Mouse (Mus musculus): Measurements from ENCODE around the gene Pikfyve. TPM values are rescaled to one million over a fixed set of nuclear protein-coding genes. Genes with fewer than 3 reads are reported as not detected.
A peak's percentile ranks its signal among the peaks of the same experiment; 100 is the strongest.

Gene Pikfyve
- polyA plus RNA-seq, 1 experiment from 2014 or later: 14.4 TPM

GRCm38 (mm10) chr1:65185524-65186205 lies 818 bp upstream of the Pikfyve start:
- H3K9me3 ChIP-seq: no peaks in the 10 kb centered on the region
- peak overlapping the region; percentile 93 for H3K4me3 ChIP-seq
- WGBS: 28% methylated on average over 12 of the region's 12 CpGs
- H3K36me3 ChIP-seq: no peaks in the 10 kb centered on the region
- H3K4me1 ChIP-seq: peaks cover 13% of the 10 kb centered on the region; the same call in 1 of the 2 replicates
- peak overlapping the region; percentile 79 for H3K4me2 ChIP-seq (replicated peaks)
- H3K27me3 ChIP-seq: no peaks in the 10 kb centered on the region
- ATAC-seq (ENCODE audit: insufficient number of reproducible peaks, insufficient read depth, low FRiP score, low TSS enrichment): peak; percentile 23; the same call in 1 of the 2 replicates
- peak overlapping the region; percentile 57; the same call in 1 of the 2 replicates for H3K27ac ChIP-seq
- H3K9ac ChIP-seq: peak overlapping the region; percentile 38

- H3K4me2 ChIP-seq (replicated peaks): peak overlapping the region; percentile 79
- peaks cover 3% of the 10 kb centered on the region; the same call in 1 of the 2 replicates for H3K36me3 ChIP-seq
- H3K4me3 ChIP-seq: peak overlapping the region; percentile 93
- H3K27me3 ChIP-seq: no peaks in the 10 kb centered on the region
- peak overlapping the region; percentile 87 for H3K9ac ChIP-seq
- peaks cover 13% of the 10 kb centered on the region; the same call in 1 of the 2 replicates for H3K4me1 ChIP-seq
- H3K9me3 ChIP-seq: no peaks in the 10 kb centered on the region
- WGBS: 0% methylated on average over 6 of the region's 6 CpGs
- ATAC-seq (ENCODE audit: insufficient number of reproducible peaks, insufficient read depth, low FRiP score, low TSS enrichment): no peak
- no peak overlapping the region for H3K27ac ChIP-seq
Observed at GRCm38 (mm10) chr1:65187074-65187430, 569 bp downstream of the Pikfyve start.

- H3K4me1 ChIP-seq: peaks cover 13% of the 10 kb centered on the region; the same call in 1 of the 2 replicates
- H3K9me3 ChIP-seq: no peaks in the 10 kb centered on the region
- H3K27me3 ChIP-seq: no peaks in the 10 kb centered on the region
- H3K4me3 ChIP-seq: no peak overlapping the region
- H3K9ac ChIP-seq: no peak overlapping the region
- peaks cover 13% of the 10 kb centered on the region for H3K36me3 ChIP-seq
- ATAC-seq (ENCODE audit: insufficient number of reproducible peaks, insufficient read depth, low FRiP score, low TSS enrichment): no peak
- WGBS: 83% methylated on average over 4 of the region's 4 CpGs
- no peak overlapping the region for H3K27ac ChIP-seq
- H3K4me2 ChIP-seq (replicated peaks): no peak overlapping the region
Observed at GRCm38 (mm10) chr1:65190172-65190571, 3.7 kb downstream of the Pikfyve start.

GRCm38 (mm10) chr1:65193226-65193625 lies 6.7 kb downstream of the Pikfyve start:
- Histone ChIP-seq H3K27me3 (no peaks in the 10 kb centered on the region), H3K9ac (no peak overlapping the region), H3K4me2 (replicated peaks) (no peak overlapping the region), H3K36me3 (peaks cover 25% of the 10 kb centered on the region), H3K9me3 (no peaks in the 10 kb centered on the region), H3K4me3 (no peak overlapping the region), H3K27ac (no peak overlapping the region), H3K4me1 (no peaks in the 10 kb centered on the region)
- ATAC-seq (ENCODE audit: insufficient number of reproducible peaks, insufficient read depth, low FRiP score, low TSS enrichment): no peak
- WGBS: 95% methylated on average over 2 of the region's 2 CpGs

GRCm38 (mm10) chr1:65198425-65198824 lies 11.9 kb downstream of the Pikfyve start:
- ATAC-seq (ENCODE audit: insufficient number of reproducible peaks, insufficient read depth, low FRiP score, low TSS enrichment): no peak
- H3K36me3 ChIP-seq: peaks cover 17% of the 10 kb centered on the region

GRCm38 (mm10) chr1:65198861-65199260 lies 12.4 kb downstream of the Pikfyve start:
- H3K27me3 ChIP-seq: no peaks in the 10 kb centered on the region
- WGBS: 92% methylated on average over 2 of the region's 2 CpGs

More at GRCm38 (mm10) chr1:65198425-65198824, 11.9 kb downstream of the Pikfyve start:
- Histone ChIP-seq H3K27ac (no peak overlapping the region), H3K4me1 (no peaks in the 10 kb centered on the region), H3K9me3 (no peaks in the 10 kb centered on the region), H3K27me3 (no peaks in the 10 kb centered on the region), H3K4me3 (no peak overlapping the region), H3K4me2 (replicated peaks) (no peak overlapping the region), H3K9ac (no peak overlapping the region)
- 87% methylated on average over 2 of the region's 2 CpGs for WGBS

GRCm38 (mm10) chr1:65204299-65204698 lies 17.8 kb downstream of the Pikfyve start:
- no peak for ATAC-seq (ENCODE audit: insufficient number of reproducible peaks, insufficient read depth, low FRiP score, low TSS enrichment)
- H3K4me3 ChIP-seq: no peak overlapping the region
- no peak overlapping the region for H3K9ac ChIP-seq
- no peak overlapping the region for H3K27ac ChIP-seq
- WGBS: 86% methylated on average over 1 of the region's 1 CpGs
- no peaks in the 10 kb centered on the region for H3K9me3 ChIP-seq
- H3K4me1 ChIP-seq: no peaks in the 10 kb centered on the region
- H3K4me2 ChIP-seq (replicated peaks): no peak overlapping the region
- H3K27me3 ChIP-seq: no peaks in the 10 kb centered on the region
- peaks cover 44% of the 10 kb centered on the region for H3K36me3 ChIP-seq

More at GRCm38 (mm10) chr1:65198861-65199260, 12.4 kb downstream of the Pikfyve start:
- H3K9me3 ChIP-seq: no peaks in the 10 kb centered on the region
- H3K9ac ChIP-seq: no peak overlapping the region
- no peaks in the 10 kb centered on the region for H3K4me1 ChIP-seq
- no peak overlapping the region for H3K4me2 ChIP-seq (replicated peaks)
- peaks cover 21% of the 10 kb centered on the region for H3K36me3 ChIP-seq
- ATAC-seq (ENCODE audit: insufficient number of reproducible peaks, insufficient read depth, low FRiP score, low TSS enrichment): no peak
- H3K4me3 ChIP-seq: no peak overlapping the region
- no peak overlapping the region for H3K27ac ChIP-seq

GRCm38 (mm10) chr1:65213214-65213613 lies 26.7 kb downstream of the Pikfyve start:
- Histone ChIP-seq H3K27me3 (no peaks in the 10 kb centered on the region), H3K4me3 (no peak overlapping the region), H3K36me3 (peaks cover 33% of the 10 kb centered on the region), H3K9ac (no peak overlapping the region), H3K27ac (no peak overlapping the region), H3K4me2 (replicated peaks) (no peak overlapping the region), H3K9me3 (peaks cover 13% of the 10 kb centered on the region; the same call in 1 of the 2 replicates), H3K4me1 (no peaks in the 10 kb centered on the region)
- 52% methylated on average over 2 of the region's 2 CpGs for WGBS
- no peak for ATAC-seq (ENCODE audit: insufficient number of reproducible peaks, insufficient read depth, low FRiP score, low TSS enrichment)

- 84% methylated on average over 2 of the region's 2 CpGs for WGBS
- Histone ChIP-seq H3K27me3 (no peaks in the 10 kb centered on the region), H3K36me3 (peaks cover 20% of the 10 kb centered on the region; the same call in 1 of the 2 replicates), H3K4me2 (replicated peaks) (no peak overlapping the region), H3K4me1 (no peaks in the 10 kb centered on the region), H3K9ac (no peak overlapping the region), H3K27ac (no peak overlapping the region), H3K9me3 (no peaks in the 10 kb centered on the region), H3K4me3 (no peak overlapping the region)
- ATAC-seq (ENCODE audit: insufficient number of reproducible peaks, insufficient read depth, low FRiP score, low TSS enrichment): no peak
Observed at GRCm38 (mm10) chr1:65217567-65217966, 31.1 kb downstream of the Pikfyve start.

GRCm38 (mm10) chr1:65217972-65218371 lies 31.5 kb downstream of the Pikfyve start:
- Histone ChIP-seq H3K36me3 (peaks cover 20% of the 10 kb centered on the region; the same call in 1 of the 2 replicates), H3K27me3 (no peaks in the 10 kb centered on the region), H3K9me3 (no peaks in the 10 kb centered on the region), H3K4me1 (no peaks in the 10 kb centered on the region), H3K4me2 (replicated peaks) (no peak overlapping the region), H3K4me3 (no peak overlapping the region), H3K27ac (no peak overlapping the region), H3K9ac (no peak overlapping the region)
- WGBS: 100% methylated on average over 1 of the region's 1 CpGs
- ATAC-seq (ENCODE audit: insufficient number of reproducible peaks, insufficient read depth, low FRiP score, low TSS enrichment): no peak

GRCm38 (mm10) chr1:65223654-65224053 lies 37.2 kb downstream of the Pikfyve start:
- Histone ChIP-seq H3K9ac (no peak overlapping the region), H3K4me2 (replicated peaks) (no peak overlapping the region), H3K27me3 (no peaks in the 10 kb centered on the region), H3K36me3 (peaks cover 22% of the 10 kb centered on the region), H3K4me3 (no peak overlapping the region), H3K9me3 (no peaks in the 10 kb centered on the region), H3K27ac (no peak overlapping the region), H3K4me1 (no peaks in the 10 kb centered on the region)
- no peak for ATAC-seq (ENCODE audit: insufficient number of reproducible peaks, insufficient read depth, low FRiP score, low TSS enrichment)
- WGBS: 96% methylated on average over 2 of the region's 2 CpGs

GRCm38 (mm10) chr1:65227681-65228080 lies 41.2 kb downstream of the Pikfyve start:
- no peaks in the 10 kb centered on the region for H3K27me3 ChIP-seq
- WGBS: 86% methylated on average over 2 of the region's 2 CpGs
- H3K4me3 ChIP-seq: no peak overlapping the region
- H3K36me3 ChIP-seq: peaks cover 11% of the 10 kb centered on the region
- no peak overlapping the region for H3K27ac ChIP-seq
- H3K9me3 ChIP-seq: no peaks in the 10 kb centered on the region
- H3K4me1 ChIP-seq: no peaks in the 10 kb centered on the region
- no peak for ATAC-seq (ENCODE audit: insufficient number of reproducible peaks, insufficient read depth, low FRiP score, low TSS enrichment)
- no peak overlapping the region for H3K9ac ChIP-seq
- no peak overlapping the region for H3K4me2 ChIP-seq (replicated peaks)

All from embryonic facial prominence, embryonic 12.5 days (tissue).